Mouse (Mus musculus) telencephalon, adult 2 months (tissue): ENCODE measurements at regions not wholly inside any gene's neighbourhood (a gene's known extent, or its start where the extent isn't known, plus 50 kb on each side); places are given as distances from the start of the nearest gene placed in this dataset.

ENCODE experiments used
- DNase-seq: peaks from one replicate; pipeline ENCODE4 v3.0.0-alpha.2; 2011; ENCODE audit warnings: low read depth, low spot score

GRCm38 (mm10) chr5:74121861-74122630 lies 53.8 kb upstream of the Usp46 start:
- DNase-seq = no peak

DNA sequence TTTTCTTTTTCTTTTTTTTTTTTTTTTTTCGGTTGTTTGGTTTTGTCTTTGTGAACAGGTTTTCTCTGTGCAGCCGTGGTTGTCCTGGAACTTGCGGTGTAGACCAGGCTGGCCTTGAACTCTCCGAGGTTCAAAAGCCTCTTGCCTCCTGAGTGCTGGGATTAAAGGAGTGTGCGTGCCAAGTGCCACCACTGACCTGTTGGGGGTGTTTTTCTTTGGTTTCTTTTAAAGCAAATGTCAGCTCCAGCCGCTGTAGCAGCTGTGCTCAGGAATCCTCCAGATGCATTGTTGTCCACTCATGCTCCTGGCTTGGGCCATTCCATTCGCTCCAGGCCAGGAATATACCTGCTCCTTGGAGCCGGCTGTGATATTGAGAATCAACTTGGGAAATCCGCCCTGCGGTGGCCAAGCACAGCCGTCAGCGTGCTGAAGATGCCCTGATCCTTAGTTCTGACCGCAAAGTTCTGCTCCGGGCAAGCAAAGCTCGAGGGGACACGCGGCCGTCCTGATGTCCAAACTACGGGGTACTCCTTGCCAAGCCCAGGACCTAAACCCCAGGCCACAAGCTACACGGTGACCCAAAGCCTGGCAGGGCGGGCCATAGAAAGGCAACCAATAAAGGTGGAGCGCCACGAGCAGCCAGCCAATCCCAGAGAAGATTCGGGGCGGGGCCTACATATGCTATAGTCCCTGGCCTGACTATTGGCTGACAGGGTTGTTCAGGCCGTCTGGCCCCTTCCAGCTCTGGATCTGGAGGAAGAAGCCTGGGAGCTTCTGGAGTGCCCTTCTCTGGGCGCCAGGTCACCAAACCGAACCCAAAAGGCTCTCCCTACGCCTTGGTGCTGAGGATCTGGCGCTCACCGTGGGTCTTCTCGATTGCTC lies 58.0 kb upstream of the Usp46 start:
- DNase-seq = peak; percentile 36

DNA sequence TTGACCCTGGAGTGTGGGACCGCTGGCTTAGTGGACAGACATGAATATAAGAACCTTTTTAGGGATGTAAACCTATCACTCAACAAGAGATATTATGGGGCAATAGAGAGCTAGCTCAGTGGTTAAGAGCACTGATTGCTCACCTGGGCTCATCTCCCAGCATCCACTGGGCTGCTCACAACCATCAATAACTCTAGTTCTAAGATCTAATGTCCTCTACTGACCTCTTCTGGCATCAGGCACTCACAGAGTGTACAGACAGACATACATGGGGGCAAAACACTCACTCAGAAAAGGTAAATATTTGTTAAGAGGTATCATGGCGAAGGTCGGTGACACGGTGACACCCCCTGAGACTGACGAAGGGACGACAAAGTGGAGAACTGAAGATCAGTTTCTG lies 59.3 kb upstream of the Usp46 start:
- no peak for DNase-seq

DNA sequence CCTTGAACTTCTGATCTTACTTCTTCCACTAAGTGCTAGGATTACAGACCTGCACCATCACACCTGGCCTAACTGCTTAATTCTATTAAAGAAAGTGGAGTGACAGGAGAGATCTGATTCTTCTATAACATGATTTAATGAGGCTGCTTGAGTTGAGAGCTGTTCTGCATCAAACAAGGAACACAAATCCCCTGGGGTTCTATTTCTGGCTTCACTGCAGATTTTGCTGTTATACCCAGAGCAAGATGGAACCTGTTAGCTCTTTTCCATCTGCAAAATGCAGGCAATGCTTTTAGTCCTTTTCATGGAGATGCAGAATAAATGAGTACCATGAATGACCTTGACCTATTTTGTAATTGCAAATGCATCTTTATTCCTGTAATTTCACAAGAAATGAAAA lies 61.4 kb upstream of the Usp46 start:
- peak; percentile 31 for DNase-seq

- no peak for DNase-seq
Observed at GRCm38 (mm10) chr5:74132671-74133070, 62.4 kb upstream of the Rasl11b start.

DNA sequence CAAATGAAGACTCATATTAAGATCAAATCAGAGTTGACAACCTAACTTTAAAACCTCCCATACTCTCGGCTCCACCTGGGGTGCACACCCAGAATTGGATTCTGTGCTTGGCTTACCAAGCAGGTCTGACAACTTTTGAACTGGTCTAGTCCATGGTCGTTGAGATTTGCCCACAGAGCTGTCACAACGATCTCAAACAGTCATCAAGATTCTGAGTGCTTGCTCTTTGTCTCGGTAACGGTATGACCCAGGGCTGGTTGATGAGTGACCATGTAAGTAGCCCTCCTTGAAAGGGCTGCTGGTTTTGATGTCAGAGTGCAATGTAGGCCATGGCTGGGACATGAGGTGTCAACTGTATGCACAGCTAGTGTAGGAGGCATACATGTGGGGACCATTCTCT lies 58.7 kb upstream of the Rasl11b start:
- DNase-seq = no peak

GRCm38 (mm10) chr5:74136868-74137439 lies 58.1 kb upstream of the Rasl11b start:
- DNase-seq = no peak

- DNase-seq = no peak
Observed at GRCm38 (mm10) chr5:74143994-74144393, 51.1 kb upstream of the Rasl11b start.

- no peak for DNase-seq
Observed at GRCm38 (mm10) chr5:74144765-74145164, 50.3 kb upstream of the Rasl11b start.
